Mouse (Mus musculus) small intestine, adult 2 months (tissue): ENCODE data around the gene En2.

Source experiments
- CTCF ChIP-seq: fragments of 200-500 bp; IDR thresholded peaks from 2 replicates; pipeline ENCODE4 v1.5.1; 2012; ENCODE audit warnings: low read depth, mild to moderate bottlenecking, control low read depth, inconsistent platforms, low read length, moderate library complexity, mixed read lengths; ENCODE audit not compliant: insufficient replicate concordance, insufficient read length; ENCODE audit errors: extremely low read depth
- POLR2A ChIP-seq: fragments of 200-500 bp; IDR thresholded peaks from 2 replicates; pipeline ENCODE4 v1.6.1; 2012; ENCODE audit warnings: low read depth, mild to moderate bottlenecking, control low read depth, inconsistent platforms, low read length, moderate library complexity

DNA sequence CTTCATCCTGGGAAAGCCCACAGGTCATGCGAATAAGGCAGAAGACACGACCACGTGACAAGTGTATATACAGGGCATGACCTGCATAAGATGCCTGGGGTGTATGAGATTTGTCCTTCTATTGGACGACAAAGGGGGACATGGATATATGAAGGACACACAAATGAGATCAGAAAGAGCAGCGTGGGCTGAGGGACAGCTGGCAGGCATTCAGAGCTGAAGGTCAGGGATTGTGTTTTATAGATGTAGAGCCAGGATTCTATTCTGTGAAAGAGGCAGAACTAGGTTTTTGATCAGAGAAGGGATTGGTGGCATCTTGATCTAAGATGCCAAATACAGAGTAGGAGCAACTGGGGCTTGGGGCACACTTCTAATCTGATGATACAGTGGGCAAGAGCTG is 33.3 kb upstream of the En2 start:
- no peak for TF ChIP-seq CTCF
- TF ChIP-seq POLR2A, result no peak
